Mouse (Mus musculus) megakaryocyte, embryonic 14.5 days (primary cell): ENCODE results near the gene Poc1a.

Source experiments
- FLI1 ChIP-seq: IDR thresholded peaks from 2 replicates; pipeline ENCODE4 v1.6.1; 2012; ENCODE audit warnings: low read length, inconsistent platforms, mixed read lengths
- GATA1 ChIP-seq: IDR thresholded peaks from 3 replicates; pipeline ENCODE4 v1.6.1; 2012; ENCODE audit warnings: mixed read lengths, low read length, inconsistent platforms, borderline replicate concordance

GRCm38 (mm10) chr9:106369801-106370485 lies 89.1 kb downstream of the Poc1a start:
- TF ChIP-seq GATA1 (no peak), FLI1 (no peak)
